Mouse (Mus musculus) inflammation-experienced regulatory T-cells (primary cell): ENCODE measurements around the gene Fgf5. TPM values are rescaled to one million over a fixed set of nuclear protein-coding genes. Genes with fewer than 3 reads are reported as not detected.

Source experiments
- polyA plus RNA-seq, 2 experiments: library from polyadenylated mRNA; unstranded; fragments of 100-300 nt; shearing (Covaris generic); gene quantifications; one replicate each; pipeline ENCODE4 v1.2.1; 2017

Fgf5 gene
- polyA plus RNA-seq, result under 1 TPM; 0.18 to 0.31 TPM

DNA sequence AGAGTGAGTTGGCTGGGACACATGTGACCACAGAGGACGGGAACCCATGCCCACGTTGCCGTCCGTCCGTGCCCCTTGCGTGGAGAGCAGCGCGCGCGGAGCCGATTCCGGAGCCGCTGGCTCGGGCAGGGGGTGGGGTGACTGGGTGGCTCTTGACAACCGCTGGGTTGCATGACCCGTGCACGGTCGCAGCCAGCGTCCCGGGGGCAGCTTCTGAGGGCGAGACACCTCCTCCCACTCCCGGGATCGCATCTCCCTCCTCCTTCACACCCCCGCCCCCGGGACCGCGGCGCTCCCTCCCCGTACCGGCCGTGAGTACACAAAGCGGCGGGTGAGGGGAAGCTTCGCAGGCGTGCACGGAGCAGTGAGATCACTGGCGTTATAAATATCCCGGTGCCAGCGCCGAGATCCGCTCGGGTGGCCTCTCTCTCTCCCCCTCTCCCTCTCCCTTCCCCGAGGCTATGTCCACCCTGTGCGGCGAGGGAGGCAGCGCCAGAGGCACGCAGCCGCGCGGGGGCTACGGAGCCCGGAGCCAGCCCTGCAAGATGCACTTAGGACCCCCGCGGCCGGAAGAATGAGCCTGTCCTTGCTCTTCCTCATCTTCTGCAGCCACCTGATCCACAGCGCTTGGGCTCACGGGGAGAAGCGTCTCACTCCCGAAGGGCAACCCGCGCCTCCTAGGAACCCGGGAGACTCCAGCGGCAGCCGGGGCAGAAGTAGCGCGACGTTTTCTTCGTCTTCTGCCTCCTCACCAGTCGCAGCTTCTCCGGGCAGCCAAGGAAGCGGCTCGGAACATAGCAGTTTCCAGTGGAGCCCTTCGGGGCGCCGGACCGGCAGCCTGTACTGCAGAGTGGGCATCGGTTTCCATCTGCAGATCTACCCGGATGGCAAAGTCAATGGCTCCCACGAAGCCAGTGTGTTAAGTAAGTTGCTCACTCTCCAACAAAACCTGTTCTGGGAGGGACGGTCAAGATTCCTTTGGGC lies at the start of gene Fgf5:
Gene Fgf5, plus strand, starts transcription at position 347 of the 984 bp plus-strand sequence.

Other genes starting within 250 kb of the Fgf5 start
- 10 to 100 TPM; 36.2 to 40.4 TPM for gene Antxr2, start 223.1 kb upstream of the Fgf5 start, polyA plus RNA-seq
- not detected for gene Prdm8, start 87.0 kb upstream of the Fgf5 start, polyA plus RNA-seq
- gene Cfap299, start 75.1 kb downstream of the Fgf5 start, polyA plus RNA-seq, result not detected